Mouse (Mus musculus) layer of hippocampus, postnatal 36 days (tissue): Measurements from ENCODE around the gene Hoxa4. TPM values are rescaled to one million over a fixed set of nuclear protein-coding genes. Genes with fewer than 3 reads are reported as not detected.

Source experiments
- DNase-seq, 2 experiments: peaks; one replicate each; pipeline ENCODE4 v3.0.0; 2022
- total RNA-seq, 2 experiments: library from RNA; stranded (reverse); gene quantifications; 2 replicates each; pipeline ENCODE4 v1.2.3; 2021

Gene Hoxa4
- total RNA-seq, 2 experiments from 2014 or later, result not detected

- DNase-seq, result no peak
Observed at GRCm38 (mm10) chr6:52179690-52180089, 11.9 kb downstream of the Hoxa4 start.

- no peak for DNase-seq
Observed at GRCm38 (mm10) chr6:52178918-52179665, 12.5 kb downstream of the Hoxa4 start.

- no peak for DNase-seq
Observed at GRCm38 (mm10) chr6:52177806-52178205, 13.7 kb downstream of the Hoxa4 start.

- no peak for DNase-seq
Observed at GRCm38 (mm10) chr6:52177061-52177735, 14.4 kb downstream of the Hoxa4 start, which contains the start of gene 5730596B20Rik. Gene 5730596B20Rik, plus strand, starts transcription at chr6:52177498.

GRCm38 (mm10) chr6:52176391-52176790 is 15.2 kb downstream of the Hoxa4 start:
- no peak for DNase-seq

- no peak for DNase-seq
Observed at GRCm38 (mm10) chr6:52175864-52176263, 15.7 kb downstream of the Hoxa4 start.

- no peak for DNase-seq
Observed at GRCm38 (mm10) chr6:52174968-52175751, 16.4 kb downstream of the Hoxa4 start.

- no peak for DNase-seq
Observed at GRCm38 (mm10) chr6:52173648-52174047, 17.9 kb downstream of the Hoxa4 start.

GRCm38 (mm10) chr6:52172501-52172900 is 19.1 kb downstream of the Hoxa4 start:
- DNase-seq, result no peak

- no peak for DNase-seq
Observed at GRCm38 (mm10) chr6:52171938-52172337, 19.6 kb downstream of the Hoxa4 start.

GRCm38 (mm10) chr6:52171331-52171730 is 20.2 kb downstream of the Hoxa4 start:
- DNase-seq, result no peak

GRCm38 (mm10) chr6:52170898-52171223 is 20.7 kb downstream of the Hoxa4 start:
- no peak for DNase-seq

GRCm38 (mm10) chr6:52170166-52170897 is 21.2 kb downstream of the Hoxa4 start:
- DNase-seq, result no peak

- no peak for DNase-seq
Observed at GRCm38 (mm10) chr6:52169499-52170165, 21.9 kb downstream of the Hoxa4 start.

- DNase-seq, result no peak
Observed at GRCm38 (mm10) chr6:52168191-52169055, 23.1 kb downstream of the Hoxa4 start.

- DNase-seq, result no peak
Observed at GRCm38 (mm10) chr6:52167736-52168161, 23.8 kb downstream of the Hoxa4 start.

GRCm38 (mm10) chr6:52167176-52167575 is 24.4 kb downstream of the Hoxa4 start:
- DNase-seq, result no peak

GRCm38 (mm10) chr6:52166431-52167077 is 25.0 kb downstream of the Hoxa4 start:
- DNase-seq, result no peak

GRCm38 (mm10) chr6:52165441-52166370 is 25.8 kb downstream of the Hoxa4 start:
- DNase-seq, result no peak
